Mouse (Mus musculus): Measurements from ENCODE around the gene Itga1. TPM values are rescaled to one million over a fixed set of nuclear protein-coding genes. Genes with fewer than 3 reads are reported as not detected.

Itga1 gene
- polyA plus RNA-seq, 1 experiment, result 8.6 TPM

DNA sequence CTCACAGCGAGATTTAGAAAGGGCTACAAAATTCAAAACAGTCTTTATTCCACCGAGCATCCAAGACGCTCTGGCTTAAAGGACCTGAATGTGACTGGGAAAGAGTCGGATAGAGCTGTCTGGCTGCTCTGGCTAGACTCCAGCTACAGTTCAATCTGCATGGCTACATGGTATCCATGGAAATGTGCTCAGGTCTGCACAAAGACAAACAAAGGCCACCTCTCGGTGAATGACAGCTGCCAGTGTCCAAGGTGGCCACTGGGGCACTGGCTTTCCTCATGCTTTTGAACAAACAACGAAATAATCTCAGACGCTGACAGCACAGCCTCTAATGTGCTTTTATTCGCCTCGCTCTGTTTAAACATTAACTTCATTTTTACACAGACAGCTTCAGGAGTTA lies 178.4 kb downstream of the Itga1 start:
- H3K4me1 ChIP-seq (ENCODE audit: control insufficient read depth, insufficient read depth, low read length), result no peaks in the 10 kb centered on the region
- H3K36me3 ChIP-seq (ENCODE audit: control insufficient read depth, insufficient read depth, low read length), result no peaks in the 10 kb centered on the region
- TF ChIP-seq POLR2A (IDR thresholded peaks at IDR 0.05; ENCODE audit: control insufficient read depth, low read depth, low read length) (no peak), CTCF (IDR thresholded peaks at IDR 0.05; ENCODE audit: control insufficient read depth, insufficient read depth, insufficient replicate concordance, low read depth, low read length) (no peak)
- no peaks in the 10 kb centered on the region for H3K27me3 ChIP-seq (ENCODE audit: control insufficient read depth, insufficient read depth, low read length)
- no peak overlapping the region for H3K4me3 ChIP-seq (ENCODE audit: control insufficient read depth, low read depth, low read length)
- H3K27ac ChIP-seq (ENCODE audit: control insufficient read depth, insufficient read depth, low read depth, low read length), result no peak overlapping the region

DNA sequence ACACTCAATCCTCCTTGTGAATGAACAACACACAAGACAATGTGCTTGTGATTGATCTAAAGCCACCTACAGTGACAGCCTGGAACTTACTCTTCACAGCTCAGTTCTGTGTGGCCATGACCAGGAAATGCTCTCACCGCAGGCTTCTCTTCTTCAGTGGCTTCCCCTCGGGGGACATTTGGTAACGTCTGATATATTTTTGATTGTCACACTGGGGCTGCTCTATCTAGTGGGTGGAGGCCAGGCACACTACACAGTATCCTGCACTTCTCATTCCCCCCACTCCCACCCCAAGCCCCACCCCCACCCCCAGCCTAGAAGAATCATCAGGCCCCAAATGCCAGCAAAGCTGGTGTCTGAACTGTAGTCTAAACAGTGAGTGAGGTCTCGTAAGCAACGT lies 186.0 kb downstream of the Itga1 start:
- Histone ChIP-seq H3K36me3 (ENCODE audit: control insufficient read depth, insufficient read depth, low read length) (no peaks in the 10 kb centered on the region), H3K4me3 (ENCODE audit: control insufficient read depth, low read depth, low read length) (no peak overlapping the region), H3K27ac (ENCODE audit: control insufficient read depth, insufficient read depth, low read depth, low read length) (no peak overlapping the region), H3K27me3 (ENCODE audit: control insufficient read depth, insufficient read depth, low read length) (no peaks in the 10 kb centered on the region), H3K4me1 (ENCODE audit: control insufficient read depth, insufficient read depth, low read length) (no peaks in the 10 kb centered on the region)
- TF ChIP-seq POLR2A (IDR thresholded peaks at IDR 0.05; ENCODE audit: control insufficient read depth, low read depth, low read length) (no peak), CTCF (IDR thresholded peaks at IDR 0.05; ENCODE audit: control insufficient read depth, insufficient read depth, insufficient replicate concordance, low read depth, low read length) (no peak)

DNA sequence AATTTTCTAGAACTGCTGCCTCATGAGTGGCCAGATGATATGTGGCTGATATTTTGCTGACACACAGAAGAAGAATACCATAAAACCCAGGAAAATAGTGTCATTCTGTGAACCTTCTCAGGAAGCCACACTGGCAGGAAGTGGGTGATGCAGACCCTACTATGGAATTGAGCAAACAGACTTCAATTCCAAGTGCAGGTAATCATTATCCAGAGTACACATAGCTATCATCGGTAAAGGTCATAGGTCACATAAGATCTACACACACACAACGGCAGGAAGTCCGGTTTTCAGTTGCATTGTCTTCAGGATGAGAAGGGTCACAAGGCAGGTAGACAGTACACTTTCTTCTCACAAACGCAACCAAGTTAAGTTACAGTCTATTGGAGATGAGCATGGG lies 186.8 kb downstream of the Itga1 start:
- no peaks in the 10 kb centered on the region for H3K36me3 ChIP-seq (ENCODE audit: control insufficient read depth, insufficient read depth, low read length)
- no peaks in the 10 kb centered on the region for H3K4me1 ChIP-seq (ENCODE audit: control insufficient read depth, insufficient read depth, low read length)
- no peak overlapping the region for H3K27ac ChIP-seq (ENCODE audit: control insufficient read depth, insufficient read depth, low read depth, low read length)
- no peak for TF ChIP-seq CTCF (IDR thresholded peaks at IDR 0.05; ENCODE audit: control insufficient read depth, insufficient read depth, insufficient replicate concordance, low read depth, low read length)
- no peak for TF ChIP-seq POLR2A (IDR thresholded peaks at IDR 0.05; ENCODE audit: control insufficient read depth, low read depth, low read length)
- no peaks in the 10 kb centered on the region for H3K27me3 ChIP-seq (ENCODE audit: control insufficient read depth, insufficient read depth, low read length)
- no peak overlapping the region for H3K4me3 ChIP-seq (ENCODE audit: control insufficient read depth, low read depth, low read length)

DNA sequence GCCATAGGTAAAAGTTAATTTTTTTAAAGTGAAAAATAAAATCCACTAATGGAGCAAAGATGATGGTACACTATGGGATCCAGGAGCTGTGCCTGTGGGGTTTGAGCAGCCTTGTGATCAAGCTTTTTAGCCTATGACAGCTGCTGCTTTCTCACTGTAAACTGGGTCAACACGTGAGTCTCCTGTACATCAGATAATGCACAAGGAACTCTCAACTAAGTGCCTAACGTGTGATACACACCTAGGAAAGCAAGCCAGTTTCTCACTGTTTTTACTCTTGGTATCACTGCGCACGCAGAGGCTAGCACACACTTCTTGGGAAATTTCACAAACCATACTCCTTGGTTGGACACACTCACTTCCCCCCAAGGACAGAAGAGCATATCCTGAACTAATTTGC lies 187.2 kb downstream of the Itga1 start:
- Histone ChIP-seq H3K36me3 (ENCODE audit: control insufficient read depth, insufficient read depth, low read length) (no peaks in the 10 kb centered on the region), H3K27ac (ENCODE audit: control insufficient read depth, insufficient read depth, low read depth, low read length) (no peak overlapping the region), H3K4me3 (ENCODE audit: control insufficient read depth, low read depth, low read length) (no peak overlapping the region), H3K4me1 (ENCODE audit: control insufficient read depth, insufficient read depth, low read length) (no peaks in the 10 kb centered on the region), H3K27me3 (ENCODE audit: control insufficient read depth, insufficient read depth, low read length) (no peaks in the 10 kb centered on the region)
- no peak for TF ChIP-seq POLR2A (IDR thresholded peaks at IDR 0.05; ENCODE audit: control insufficient read depth, low read depth, low read length)
- no peak for TF ChIP-seq CTCF (IDR thresholded peaks at IDR 0.05; ENCODE audit: control insufficient read depth, insufficient read depth, insufficient replicate concordance, low read depth, low read length)

DNA sequence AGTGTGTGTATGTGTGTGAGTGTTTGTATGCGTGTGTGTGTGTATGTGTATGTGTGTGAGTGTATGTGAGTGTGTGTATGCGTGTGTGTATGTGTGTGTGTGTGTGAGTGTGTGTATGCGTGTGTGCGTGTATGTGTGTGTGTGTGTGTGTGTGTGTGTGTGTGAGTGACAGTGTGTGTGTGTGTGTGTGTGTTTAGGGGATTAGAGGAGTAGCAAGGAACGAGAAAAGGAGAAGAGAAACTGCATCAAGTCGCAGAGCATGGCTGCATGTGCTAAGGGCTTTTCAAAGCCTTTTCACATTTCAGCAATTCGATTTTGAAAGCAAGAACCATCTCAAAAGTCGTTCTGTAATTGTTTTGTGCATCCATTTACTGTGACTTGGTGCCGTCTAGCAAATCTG lies 191.1 kb downstream of the Itga1 start:
- H3K4me1 ChIP-seq (ENCODE audit: control insufficient read depth, insufficient read depth, low read length), result no peaks in the 10 kb centered on the region
- no peak for TF ChIP-seq POLR2A (IDR thresholded peaks at IDR 0.05; ENCODE audit: control insufficient read depth, low read depth, low read length)
- no peak for TF ChIP-seq CTCF (IDR thresholded peaks at IDR 0.05; ENCODE audit: control insufficient read depth, insufficient read depth, insufficient replicate concordance, low read depth, low read length)

DNA sequence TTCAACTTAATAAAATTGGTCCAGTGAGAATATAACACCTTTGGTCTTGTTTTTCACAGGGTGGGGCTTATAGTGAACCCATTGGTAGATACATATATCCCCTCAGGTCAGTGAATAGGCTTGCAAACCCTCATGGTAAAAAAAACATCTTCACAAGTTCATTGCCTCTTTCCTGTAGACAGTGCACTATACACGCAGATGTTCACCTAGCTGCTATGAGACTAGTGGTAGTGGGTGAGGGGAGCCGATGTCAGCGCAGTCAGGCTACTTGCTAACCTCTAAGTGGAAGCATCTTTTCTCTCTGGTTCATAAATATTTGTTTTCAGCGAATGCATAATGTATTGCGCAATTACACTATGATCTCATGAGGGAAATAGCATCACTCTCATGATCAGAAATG lies 192.2 kb downstream of the Itga1 start:
- H3K4me1 ChIP-seq (ENCODE audit: control insufficient read depth, insufficient read depth, low read length), result no peaks in the 10 kb centered on the region
- H3K27ac ChIP-seq (ENCODE audit: control insufficient read depth, insufficient read depth, low read depth, low read length), result no peak overlapping the region
- H3K4me3 ChIP-seq (ENCODE audit: control insufficient read depth, low read depth, low read length), result no peak overlapping the region
- no peaks in the 10 kb centered on the region for H3K36me3 ChIP-seq (ENCODE audit: control insufficient read depth, insufficient read depth, low read length)
- no peaks in the 10 kb centered on the region for H3K27me3 ChIP-seq (ENCODE audit: control insufficient read depth, insufficient read depth, low read length)
- TF ChIP-seq CTCF (IDR thresholded peaks at IDR 0.05; ENCODE audit: control insufficient read depth, insufficient read depth, insufficient replicate concordance, low read depth, low read length) (no peak), POLR2A (IDR thresholded peaks at IDR 0.05; ENCODE audit: control insufficient read depth, low read depth, low read length) (no peak)

More for the DNA sequence above, 191.1 kb downstream of the Itga1 start:
- Histone ChIP-seq H3K27ac (ENCODE audit: control insufficient read depth, insufficient read depth, low read depth, low read length) (no peak overlapping the region), H3K4me3 (ENCODE audit: control insufficient read depth, low read depth, low read length) (no peak overlapping the region), H3K27me3 (ENCODE audit: control insufficient read depth, insufficient read depth, low read length) (no peaks in the 10 kb centered on the region), H3K36me3 (ENCODE audit: control insufficient read depth, insufficient read depth, low read length) (no peaks in the 10 kb centered on the region)

DNA sequence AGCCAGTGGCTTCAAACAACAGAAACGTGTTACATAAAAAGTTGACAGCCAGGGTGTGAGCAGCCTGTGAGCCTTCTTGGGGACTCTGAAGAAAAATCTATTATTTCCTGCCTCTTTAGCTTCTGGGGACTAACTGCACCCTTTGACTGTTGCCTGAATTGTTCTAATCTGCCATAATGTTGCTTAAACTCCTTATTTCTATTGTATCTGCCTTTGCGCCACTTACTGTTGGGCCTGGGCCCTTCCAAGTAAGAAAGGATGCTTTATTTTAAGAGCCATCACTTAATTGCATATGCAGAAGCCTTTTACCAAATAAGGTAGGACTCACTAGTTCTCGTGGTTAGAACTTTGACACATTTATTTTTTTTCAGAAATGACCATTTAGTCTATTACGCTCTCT lies 193.9 kb downstream of the Itga1 start:
- H3K4me3 ChIP-seq (ENCODE audit: control insufficient read depth, low read depth, low read length), result no peak overlapping the region

More for the DNA sequence above, 193.9 kb downstream of the Itga1 start:
- Histone ChIP-seq H3K4me1 (ENCODE audit: control insufficient read depth, insufficient read depth, low read length) (no peaks in the 10 kb centered on the region), H3K27me3 (ENCODE audit: control insufficient read depth, insufficient read depth, low read length) (no peaks in the 10 kb centered on the region), H3K36me3 (ENCODE audit: control insufficient read depth, insufficient read depth, low read length) (no peaks in the 10 kb centered on the region), H3K27ac (ENCODE audit: control insufficient read depth, insufficient read depth, low read depth, low read length) (no peak overlapping the region)
- no peak for TF ChIP-seq CTCF (IDR thresholded peaks at IDR 0.05; ENCODE audit: control insufficient read depth, insufficient read depth, insufficient replicate concordance, low read depth, low read length)
- TF ChIP-seq POLR2A (IDR thresholded peaks at IDR 0.05; ENCODE audit: control insufficient read depth, low read depth, low read length), result no peak

Other genes with a start within 250 kb of the Itga1 start
- gene Itga2, start 169.9 kb downstream of the Itga1 start, polyA plus RNA-seq (2012; rRNA removed), result 0.47 and 0.55 TPM in 2 replicates
- 14.9 and 18.6 TPM in 2 replicates for gene Pelo, start 11.8 kb downstream of the Itga1 start, polyA plus RNA-seq (2012; rRNA removed)
- 0.38 TPM in 1 of 2 replicates, not detected in the other for gene Gm49395, start within 50 bp of the Itga1 start, polyA plus RNA-seq (2012; rRNA removed)

Measured in testis, adult 2 months (tissue).